Mouse (Mus musculus): ENCODE results near the gene Wdr54. TPM values are rescaled to one million over a fixed set of nuclear protein-coding genes. Genes with fewer than 3 reads are reported as not detected.
"Not testable (repeated sequence)": the region's sequence is repeated elsewhere in the genome, so short reads cannot be mapped to it uniquely, and the experiment has no call there.

Gene Wdr54
- polyA plus RNA-seq, 2 experiments = 0.32 to 0.44 TPM

- Histone ChIP-seq H3K4me1 (replicated peaks; ENCODE audit: control insufficient read depth in 2 of 2, insufficient read depth in 2 of 2, low read length in 1 of 2) (peaks cover 6 to 10% of the 10 kb centered on the region in 2 experiments), H3K36me3 (replicated peaks; ENCODE audit: control insufficient read depth, insufficient read depth, low read depth) (no peaks in the 10 kb centered on the region), H3K27ac (no peak overlapping the region), H3K4me2 (ENCODE audit: low read depth) (peak overlapping the region; percentile 52), H3K9ac (replicated peaks) (no peak overlapping the region), H3K4me3 (ENCODE audit: insufficient read depth in 1 of 2, low read depth in 2 of 2, low read length in 2 of 2) (peak overlapping the region; percentile 9 to 35; a peak in 2 of 4 replicates), H3K9me3 (ENCODE audit: control insufficient read depth, low read length) (no peaks in the 10 kb centered on the region), H3K27me3 (ENCODE audit: control insufficient read depth, insufficient read depth, low read length) (peaks cover 37% of the 10 kb centered on the region)
- 1% methylated on average over 49 of the region's 49 CpGs for WGBS (ENCODE audit: insufficient replicate concordance)
- DNase-seq (ENCODE audit: low read depth in 3 of 3, low spot score in 3 of 3) (no peak), ATAC-seq (ENCODE audit: insufficient read depth) (no peak)
- no peak for TF ChIP-seq CTCF (IDR thresholded peaks at IDR 0.05; ENCODE audit: low read depth)
- no peak for TF ChIP-seq EP300 (IDR thresholded peaks at IDR 0.05; ENCODE audit: low read depth)
Observed at GRCm38 (mm10) chr6:83161921-83162641, 5.9 kb upstream of the Wdr54 start.

GRCm38 (mm10) chr6:83161442-83161841 lies 5.2 kb upstream of the Wdr54 start:
- Histone ChIP-seq H3K4me3 (ENCODE audit: insufficient read depth in 1 of 2, low read depth in 2 of 2, low read length in 2 of 2) (no peak overlapping the region; a peak in 1 of 4 replicates), H3K4me1 (replicated peaks; ENCODE audit: control insufficient read depth in 2 of 2, insufficient read depth in 2 of 2, low read length in 1 of 2) (peaks cover 5 to 7% of the 10 kb centered on the region in 2 experiments), H3K4me2 (ENCODE audit: low read depth) (peak overlapping the region; percentile 52), H3K27ac (no peak overlapping the region), H3K9ac (replicated peaks) (no peak overlapping the region), H3K27me3 (ENCODE audit: control insufficient read depth, insufficient read depth, low read length) (peaks cover 39% of the 10 kb centered on the region), H3K36me3 (replicated peaks; ENCODE audit: control insufficient read depth, insufficient read depth, low read depth) (no peaks in the 10 kb centered on the region), H3K9me3 (ENCODE audit: control insufficient read depth, low read length) (no peaks in the 10 kb centered on the region)
- no peak for ATAC-seq (ENCODE audit: insufficient read depth)
- DNase-seq (ENCODE audit: low read depth in 3 of 3, low spot score in 3 of 3) = no peak
- WGBS (ENCODE audit: insufficient replicate concordance) = 11% methylated on average over 19 of the region's 19 CpGs
- TF ChIP-seq CTCF (IDR thresholded peaks at IDR 0.05; ENCODE audit: low read depth) (no peak), EP300 (IDR thresholded peaks at IDR 0.05; ENCODE audit: low read depth) (no peak)

- TF ChIP-seq CTCF (IDR thresholded peaks at IDR 0.05; ENCODE audit: low read depth) = peak; percentile 67
- H3K36me3 ChIP-seq (replicated peaks; ENCODE audit: control insufficient read depth, insufficient read depth, low read depth); ATAC-seq (ENCODE audit: insufficient read depth); H3K4me2 ChIP-seq (ENCODE audit: low read depth); H3K9ac ChIP-seq (replicated peaks); H3K4me3 ChIP-seq (ENCODE audit: insufficient read depth in 1 of 2, low read depth in 2 of 2, low read length in 2 of 2); H3K9me3 ChIP-seq (ENCODE audit: control insufficient read depth, low read length); H3K4me1 ChIP-seq (replicated peaks; ENCODE audit: control insufficient read depth in 2 of 2, insufficient read depth in 2 of 2, low read length in 1 of 2); H3K27ac ChIP-seq: not testable (repeated sequence)
- peaks cover 50% of the 10 kb centered on the region for H3K27me3 ChIP-seq (ENCODE audit: control insufficient read depth, insufficient read depth, low read length)
- DNase-seq (ENCODE audit: low read depth in 3 of 3, low spot score in 3 of 3) = peak; percentile 38 to 48 (median 40)
- 28% methylated on average over 3 of the region's 3 CpGs for WGBS (ENCODE audit: insufficient replicate concordance)
Observed at GRCm38 (mm10) chr6:83159456-83159855, 3.3 kb upstream of the Wdr54 start.

- no peak overlapping the region for H3K27ac ChIP-seq
- TF ChIP-seq EP300 (IDR thresholded peaks at IDR 0.05; ENCODE audit: low read depth) = no peak
- 10% methylated on average over 23 of the region's 23 CpGs for WGBS (ENCODE audit: insufficient replicate concordance)
- ATAC-seq (ENCODE audit: insufficient read depth) = 0 out of 2 replicates have a peak, but pooled peaks have one; percentile 7
- H3K36me3 ChIP-seq (replicated peaks; ENCODE audit: control insufficient read depth, insufficient read depth, low read depth) = no peaks in the 10 kb centered on the region
- DNase-seq (ENCODE audit: low read depth in 3 of 3, low spot score in 3 of 3) = no peak
- peak overlapping the region; percentile 46 to 53 for H3K4me3 ChIP-seq (ENCODE audit: insufficient read depth in 1 of 2, low read depth in 2 of 2, low read length in 2 of 2)
- no peak overlapping the region; the same call in 1 of the 2 replicates for H3K9ac ChIP-seq (replicated peaks)
- H3K9me3 ChIP-seq (ENCODE audit: control insufficient read depth, low read length) = no peaks in the 10 kb centered on the region
- H3K4me1 ChIP-seq (replicated peaks; ENCODE audit: control insufficient read depth in 2 of 2, insufficient read depth in 2 of 2, low read length in 1 of 2) = no peaks in the 10 kb centered on the region
- peaks cover 23% of the 10 kb centered on the region for H3K27me3 ChIP-seq (ENCODE audit: control insufficient read depth, insufficient read depth, low read length)
- peak overlapping the region; percentile 80 for H3K4me2 ChIP-seq (ENCODE audit: low read depth)
Observed at GRCm38 (mm10) chr6:83155552-83156238, 502 bp downstream of the Wdr54 start.

- WGBS (ENCODE audit: insufficient replicate concordance) = 55% methylated on average over 5 of the region's 5 CpGs
- 0 out of 2 replicates have a peak, but pooled peaks have one; percentile 16 for ATAC-seq (ENCODE audit: insufficient read depth)
- peaks cover 14% of the 10 kb centered on the region for H3K27me3 ChIP-seq (ENCODE audit: control insufficient read depth, insufficient read depth, low read length)
Observed at GRCm38 (mm10) chr6:83153485-83153884, 2.7 kb downstream of the Wdr54 start.

More at GRCm38 (mm10) chr6:83153485-83153884, 2.7 kb downstream of the Wdr54 start:
- Histone ChIP-seq H3K4me3 (ENCODE audit: insufficient read depth in 1 of 2, low read depth in 2 of 2, low read length in 2 of 2) (no peak overlapping the region), H3K4me1 (replicated peaks; ENCODE audit: control insufficient read depth in 2 of 2, insufficient read depth in 2 of 2, low read length in 1 of 2) (no peaks in the 10 kb centered on the region), H3K36me3 (replicated peaks; ENCODE audit: control insufficient read depth, insufficient read depth, low read depth) (no peaks in the 10 kb centered on the region), H3K4me2 (ENCODE audit: low read depth) (no peak overlapping the region), H3K27ac (no peak overlapping the region), H3K9ac (replicated peaks) (no peak overlapping the region), H3K9me3 (ENCODE audit: control insufficient read depth, low read length) (no peaks in the 10 kb centered on the region)
- no peak for DNase-seq (ENCODE audit: low read depth in 3 of 3, low spot score in 3 of 3)
- no peak for TF ChIP-seq CTCF (IDR thresholded peaks at IDR 0.05; ENCODE audit: low read depth)
- no peak for TF ChIP-seq EP300 (IDR thresholded peaks at IDR 0.05; ENCODE audit: low read depth)
